Mouse (Mus musculus) heart, postnatal 25 days (tissue): ENCODE results near the gene Ptprn. TPM values are rescaled to one million over a fixed set of nuclear protein-coding genes. Genes with fewer than 3 reads are reported as not detected.

ENCODE experiments used
- DNase-seq: peaks from one replicate; pipeline ENCODE4 v3.0.0; 2022; ENCODE audit warnings: low spot score
- intact Hi-C: fragments of 180-260 bp; cut with DNase I; formaldehyde crosslinking; loops from one replicate; pipeline ENCODE4 v1.15.1; 2025
- total RNA-seq, 2 experiments: library from RNA; stranded (reverse); gene quantifications; 2 replicates each; pipeline ENCODE4 v1.2.3; 2021

The Ptprn gene
- under 1 TPM; 0.86 to 0.92 TPM for total RNA-seq

GRCm38 (mm10) chr1:75264091-75264880, at the start of gene Ptprn:
Gene Ptprn (minus strand): TSS chr1:75264502.
- no peak for DNase-seq
- intact Hi-C loops = no loop called here

GRCm38 (mm10) chr1:75311694-75312093, 47.4 kb upstream of the Ptprn start:
- no peak for DNase-seq
- intact Hi-C loops = no loop called here

- intact Hi-C loops = no loop called here
- no peak for DNase-seq
Observed at GRCm38 (mm10) chr1:75304662-75305061, 40.4 kb upstream of the Ptprn start.

GRCm38 (mm10) chr1:75294294-75294693, 30.0 kb upstream of the Ptprn start:
- intact Hi-C loops = no loop called here
- no peak for DNase-seq

GRCm38 (mm10) chr1:75293331-75293701, 29.0 kb upstream of the Ptprn start:
- no peak for DNase-seq
- intact Hi-C loops = no loop called here

GRCm38 (mm10) chr1:75292476-75293330, 28.4 kb upstream of the Ptprn start:
- intact Hi-C loops = no loop called here
- no peak for DNase-seq

- intact Hi-C loops = no loop called here
- DNase-seq = no peak
Observed at GRCm38 (mm10) chr1:75291321-75291720, 27.0 kb upstream of the Ptprn start.

- intact Hi-C loops = no loop called here
- no peak for DNase-seq
Observed at GRCm38 (mm10) chr1:75290582-75290981, 26.3 kb upstream of the Ptprn start.

GRCm38 (mm10) chr1:75289888-75290431, 25.7 kb upstream of the Ptprn start:
- intact Hi-C loops = no loop called here

GRCm38 (mm10) chr1:75289376-75289775, 25.1 kb upstream of the Ptprn start:
- intact Hi-C loops = no loop called here
- DNase-seq = peak; percentile 18

More at GRCm38 (mm10) chr1:75289888-75290431, 25.7 kb upstream of the Ptprn start:
- DNase-seq = no peak

GRCm38 (mm10) chr1:75284911-75285310, 20.6 kb upstream of the Ptprn start:
- DNase-seq = no peak
- intact Hi-C loops = no loop called here

- DNase-seq = no peak
- intact Hi-C loops = no loop called here
Observed at GRCm38 (mm10) chr1:75283017-75283416, 18.7 kb upstream of the Ptprn start.

- intact Hi-C loops = no loop called here
- DNase-seq = no peak
Observed at GRCm38 (mm10) chr1:75278228-75278627, 13.9 kb upstream of the Ptprn start, which contains the start of gene Resp18. Gene Resp18 (minus strand): TSS chr1:75278415.

GRCm38 (mm10) chr1:75277195-75278188, 13.2 kb upstream of the Ptprn start:
- intact Hi-C loops = loop anchor here (2.0 kb wide), 1 partner anchor 15 kb away; no protein-coding TSS in a partner anchor
- DNase-seq = no peak

GRCm38 (mm10) chr1:75262969-75263951, 1.0 kb downstream of the Ptprn start:
- DNase-seq = no peak
- intact Hi-C loops = loop anchor here (2.0 kb wide), 1 partner anchor 14 kb away; no protein-coding TSS in a partner anchor

- intact Hi-C loops = no loop called here
- DNase-seq = no peak
Observed at GRCm38 (mm10) chr1:75261278-75261677, 3.0 kb downstream of the Ptprn start.

GRCm38 (mm10) chr1:75255516-75256046, 8.7 kb downstream of the Ptprn start:
- no peak for DNase-seq
- intact Hi-C loops = no loop called here

- intact Hi-C loops = loop anchor here (5.0 kb wide), 2 partner anchors 63 to 307 kb away; partner anchors contain the start of gene Dnpep
- no peak for DNase-seq
Observed at GRCm38 (mm10) chr1:75254625-75255013, 9.7 kb downstream of the Ptprn start.
